Mouse (Mus musculus) ovary, postnatal 14 days (tissue): ENCODE measurements around the gene Mtx1.
A peak's percentile ranks its signal among the peaks of the same experiment; 100 is the strongest.
"Not testable (repeated sequence)": the region's sequence is repeated elsewhere in the genome, so short reads cannot be mapped to it uniquely, and the experiment has no call there.

ENCODE experiments used
- DNase-seq: peaks from one replicate; pipeline ENCODE4 v3.0.0; 2022; ENCODE audit warnings: low spot score

Gene Mtx1

DNA sequence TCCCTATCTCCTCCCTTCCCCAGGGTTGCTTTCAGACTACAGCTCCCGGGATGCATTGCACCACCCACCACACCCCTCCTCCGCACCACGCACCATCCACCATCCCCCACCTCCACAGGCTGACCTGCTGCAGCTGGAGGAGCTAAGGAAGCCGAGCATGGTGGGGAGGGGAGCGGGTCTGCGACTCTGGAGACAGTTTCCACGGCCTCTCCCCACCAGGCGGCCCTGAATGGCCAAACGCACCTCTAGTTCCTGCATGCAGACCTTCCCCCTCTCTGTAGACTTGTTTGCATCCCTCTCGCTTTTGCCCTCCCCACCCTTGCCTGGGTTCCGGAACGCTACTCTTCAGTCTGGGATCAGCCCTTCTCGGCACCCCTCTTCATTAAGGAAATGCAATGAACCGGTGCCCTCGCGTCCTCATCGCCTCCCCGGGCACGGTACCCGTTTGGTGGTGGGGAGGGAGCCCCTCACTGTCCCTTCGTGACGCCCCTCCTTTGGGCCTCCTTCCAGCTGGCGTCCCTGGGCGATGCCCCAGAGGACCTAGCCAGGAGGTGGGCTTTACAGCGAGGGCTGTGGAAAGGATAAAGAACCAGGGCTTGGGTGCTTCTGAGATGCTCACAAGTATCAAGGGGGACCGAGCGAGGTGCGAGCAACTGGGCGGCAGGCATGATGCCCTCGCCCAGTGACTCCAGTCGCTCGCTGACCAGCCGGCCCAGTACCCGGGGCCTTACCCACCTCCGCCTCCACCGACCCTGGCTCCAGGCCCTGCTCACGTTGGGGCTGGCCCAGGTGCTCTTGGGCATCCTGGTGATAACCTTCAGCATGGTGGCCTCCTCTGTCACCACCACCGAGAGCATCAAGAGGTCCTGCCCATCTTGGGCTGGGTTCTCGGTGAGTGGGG, 43.6 kb downstream of the Mtx1 start, which contains the start of gene Fam189b:
Gene Fam189b, plus strand, starts transcription at position 86 of the 901 bp plus-strand sequence.
- peak; percentile 78 for DNase-seq

DNA sequence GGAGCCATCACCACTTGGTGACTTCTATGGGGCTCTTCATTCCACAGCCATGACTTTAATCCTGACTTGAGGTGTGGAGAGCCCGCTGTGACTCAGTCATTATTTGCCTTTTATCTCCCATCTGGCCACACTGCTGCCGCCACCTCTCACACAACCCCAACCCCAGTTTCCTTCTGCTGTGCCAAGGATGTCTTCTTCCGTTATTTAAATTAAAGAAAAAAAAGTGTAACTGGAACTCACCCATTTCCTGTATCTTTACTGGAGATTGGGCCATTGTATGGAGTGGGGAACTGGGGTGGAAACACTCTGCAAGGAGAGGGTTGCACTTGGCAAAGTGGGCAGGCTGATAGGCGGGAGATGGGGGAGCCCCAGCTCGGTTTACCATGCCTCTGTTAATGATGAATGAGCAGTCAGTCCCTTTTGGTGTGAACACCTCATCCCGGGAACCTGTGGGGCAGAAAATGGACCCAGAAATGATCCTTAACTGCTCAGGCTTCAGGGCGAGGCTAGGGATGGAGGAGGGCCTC, 44.3 kb downstream of the Mtx1 start:
- no peak for DNase-seq

DNA sequence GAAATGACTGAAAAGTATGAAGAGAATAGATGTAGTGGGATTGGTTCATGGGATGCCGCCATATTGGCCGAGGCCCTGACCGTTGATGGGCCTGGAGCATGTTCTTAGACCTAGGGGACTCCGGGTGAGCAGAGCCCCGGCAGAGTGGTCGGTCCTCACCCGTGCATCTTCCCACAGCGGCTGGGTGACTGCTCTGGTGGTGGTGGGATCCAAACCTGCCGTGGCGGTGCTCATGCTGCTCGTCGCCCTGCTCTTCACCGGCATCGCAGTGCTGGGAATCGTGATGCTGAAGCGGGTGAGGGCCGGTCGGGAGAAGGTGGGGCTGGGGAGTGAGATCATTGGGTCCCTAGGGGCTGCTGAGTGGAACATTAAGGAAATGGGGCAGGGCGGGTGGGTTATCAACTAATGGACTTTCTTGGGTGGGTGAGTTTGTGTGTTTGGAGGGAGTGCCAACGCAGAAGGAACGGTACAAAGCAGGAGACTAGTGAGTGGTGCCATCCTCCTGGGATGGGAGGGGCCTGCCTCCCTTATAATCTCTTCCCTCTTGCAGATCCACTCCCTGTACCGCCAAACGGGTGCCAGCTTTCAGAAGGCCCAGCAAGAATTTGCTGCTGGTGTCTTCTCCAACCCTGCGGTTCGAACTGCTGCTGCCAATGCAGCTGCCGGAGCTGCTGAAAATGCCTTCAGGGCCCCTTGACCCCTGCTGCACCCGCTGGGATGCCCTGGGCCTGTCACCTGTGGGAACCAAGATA, 45.0 kb downstream of the Mtx1 start:
- no peak for DNase-seq

DNA sequence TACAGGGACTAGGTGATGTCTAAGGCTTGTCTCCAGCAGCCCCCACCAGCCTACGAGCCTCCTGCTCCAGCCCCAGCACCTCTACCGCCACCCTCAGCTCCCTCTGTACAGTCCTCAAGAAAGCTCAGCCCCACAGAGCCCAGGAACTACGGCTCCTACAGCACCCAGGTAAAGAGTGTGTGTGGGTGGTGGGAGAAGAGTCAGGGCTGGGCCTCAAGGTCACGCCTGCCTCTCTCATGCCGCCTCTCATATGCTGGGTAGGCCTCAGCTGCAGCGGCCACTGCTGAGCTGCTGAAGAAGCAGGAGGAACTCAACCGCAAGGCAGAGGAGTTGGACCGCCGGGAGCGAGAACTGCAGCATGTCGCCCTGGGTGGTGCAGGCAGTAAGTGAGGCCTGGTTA, 47.8 kb downstream of the Mtx1 start:
- DNase-seq: no peak

DNA sequence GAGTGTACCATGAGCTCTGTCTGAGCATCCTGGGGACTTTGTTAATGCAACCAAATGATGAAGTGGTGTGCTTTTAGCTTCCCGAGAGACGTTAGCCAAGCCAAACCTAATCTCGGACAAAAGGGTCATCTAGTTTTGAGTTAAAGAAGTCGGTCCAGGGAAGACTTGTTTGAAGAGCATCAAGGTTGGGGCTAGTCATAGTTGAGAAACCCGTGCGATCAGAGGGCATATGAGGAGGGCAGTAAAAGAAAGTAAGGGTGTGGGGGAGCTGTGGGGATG, 48.8 kb downstream of the Mtx1 start:
- DNase-seq: no peak

DNA sequence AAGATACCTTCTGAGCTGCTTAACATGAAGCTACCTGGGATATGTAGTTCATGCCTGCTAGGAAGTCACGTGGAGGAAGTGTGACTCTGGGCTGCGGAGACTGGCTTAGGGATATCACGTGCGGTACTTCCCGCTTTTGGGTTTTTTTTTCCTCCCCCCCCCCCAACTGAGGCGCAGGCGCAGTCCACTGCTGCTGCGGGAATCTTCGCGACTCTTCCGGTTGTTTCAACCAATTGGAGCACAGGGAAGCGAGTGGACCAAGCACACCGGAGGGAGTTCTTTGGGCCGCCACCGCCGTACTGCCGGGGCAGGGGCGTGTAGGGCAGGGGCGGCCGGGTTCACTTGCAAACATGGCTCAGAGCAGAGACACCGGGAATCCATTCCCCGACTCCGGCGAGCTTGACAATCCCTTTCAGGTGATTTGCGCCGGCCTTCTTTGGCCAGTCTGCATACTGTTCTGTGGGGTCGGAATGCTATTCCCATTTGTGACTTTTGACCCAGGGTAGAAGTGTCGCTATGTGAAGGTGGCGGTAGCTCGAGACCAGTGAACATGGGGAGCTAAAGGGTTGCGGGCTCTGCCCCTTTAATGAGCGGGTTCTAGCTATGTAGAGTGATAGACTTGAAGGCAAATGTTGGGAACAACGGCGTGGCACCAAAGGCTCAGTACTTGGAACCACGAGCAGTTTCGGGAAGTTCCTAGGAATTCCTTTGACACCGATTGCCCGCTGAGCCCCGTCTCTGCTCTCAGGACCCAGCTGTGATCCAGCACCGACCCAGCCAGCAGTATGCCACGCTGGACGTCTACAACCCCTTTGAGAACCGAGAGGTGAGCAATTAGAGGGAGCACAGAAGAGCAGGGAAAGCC, 49.4 kb downstream of the Mtx1 start, which contains the start of gene Scamp3:
Gene Scamp3, plus strand, starts transcription at position 232 of the 865 bp plus-strand sequence.
- peak; percentile 69 for DNase-seq

DNA sequence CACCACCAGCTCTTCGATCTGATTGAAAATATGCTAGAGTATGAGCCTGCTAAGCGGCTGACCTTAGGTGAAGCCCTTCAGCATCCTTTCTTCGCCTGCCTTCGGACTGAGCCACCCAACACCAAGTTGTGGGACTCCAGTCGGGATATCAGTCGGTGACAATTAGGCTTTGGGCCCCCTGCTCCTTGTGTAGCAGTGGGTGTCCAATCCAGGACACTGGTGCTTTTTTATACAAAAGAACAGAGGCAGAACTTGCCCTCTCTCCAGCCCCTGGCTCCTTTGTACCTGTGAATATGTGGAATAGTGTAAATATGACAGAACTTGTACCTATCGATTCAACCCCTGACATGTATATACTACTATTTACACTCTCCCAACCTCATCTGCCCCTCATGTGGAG, 50.5 kb downstream of the Mtx1 start:
- DNase-seq: no peak

DNA sequence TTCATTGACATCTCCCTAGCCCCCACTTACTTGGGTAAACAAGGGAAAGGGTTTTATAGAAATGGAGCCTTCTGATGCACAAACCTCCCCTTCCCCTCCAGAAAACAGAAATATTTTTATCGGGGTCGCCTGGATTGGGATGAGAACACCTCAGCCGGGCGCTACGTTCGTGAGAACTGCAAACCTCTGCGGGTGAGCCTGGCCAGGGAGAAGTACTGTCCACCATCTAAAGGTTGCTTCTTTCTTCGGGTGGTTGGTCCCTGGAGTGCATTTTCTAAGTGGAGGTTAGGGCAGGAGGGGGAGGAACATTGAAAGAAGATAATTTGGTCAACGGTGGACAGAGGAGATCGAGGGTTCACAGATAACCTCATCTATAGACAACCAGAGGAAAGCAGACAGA, 51.3 kb downstream of the Mtx1 start:
- no peak for DNase-seq

DNA sequence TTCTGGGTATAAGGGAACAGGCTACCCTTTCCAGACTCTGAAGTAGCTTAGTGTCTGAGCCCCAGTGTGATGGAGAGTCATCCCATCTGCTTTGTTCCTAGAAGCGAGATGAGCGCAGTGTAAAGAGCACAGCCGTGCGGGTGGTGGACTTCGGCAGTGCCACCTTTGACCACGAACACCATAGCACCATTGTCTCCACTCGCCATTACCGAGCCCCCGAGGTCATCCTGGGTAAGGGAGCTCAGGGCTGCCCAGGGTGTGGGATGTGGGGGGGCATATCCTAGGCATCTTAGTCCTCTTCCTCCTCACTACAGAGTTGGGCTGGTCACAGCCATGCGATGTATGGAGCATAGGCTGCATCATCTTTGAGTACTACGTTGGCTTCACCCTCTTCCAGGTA, 52.0 kb downstream of the Mtx1 start:
- no peak for DNase-seq

DNA sequence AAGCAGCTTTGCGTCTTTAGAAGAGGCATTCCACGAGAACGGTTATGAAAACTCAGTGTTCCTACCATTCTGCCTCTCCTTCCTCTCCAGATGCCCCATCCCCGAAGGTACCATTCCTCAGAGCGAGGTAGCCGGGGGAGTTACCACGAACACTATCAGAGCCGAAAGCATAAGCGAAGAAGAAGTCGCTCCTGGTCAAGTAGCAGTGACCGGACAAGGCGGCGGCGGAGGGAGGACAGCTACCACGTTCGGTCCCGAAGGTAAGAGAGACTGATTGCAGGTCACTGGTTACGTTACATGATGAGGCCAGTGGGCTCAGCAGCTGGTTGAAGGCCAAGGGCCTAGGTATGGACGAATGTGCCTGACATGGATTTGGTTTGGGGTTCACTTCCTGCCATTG, 59.9 kb downstream of the Mtx1 start:
- DNase-seq: no peak

DNA sequence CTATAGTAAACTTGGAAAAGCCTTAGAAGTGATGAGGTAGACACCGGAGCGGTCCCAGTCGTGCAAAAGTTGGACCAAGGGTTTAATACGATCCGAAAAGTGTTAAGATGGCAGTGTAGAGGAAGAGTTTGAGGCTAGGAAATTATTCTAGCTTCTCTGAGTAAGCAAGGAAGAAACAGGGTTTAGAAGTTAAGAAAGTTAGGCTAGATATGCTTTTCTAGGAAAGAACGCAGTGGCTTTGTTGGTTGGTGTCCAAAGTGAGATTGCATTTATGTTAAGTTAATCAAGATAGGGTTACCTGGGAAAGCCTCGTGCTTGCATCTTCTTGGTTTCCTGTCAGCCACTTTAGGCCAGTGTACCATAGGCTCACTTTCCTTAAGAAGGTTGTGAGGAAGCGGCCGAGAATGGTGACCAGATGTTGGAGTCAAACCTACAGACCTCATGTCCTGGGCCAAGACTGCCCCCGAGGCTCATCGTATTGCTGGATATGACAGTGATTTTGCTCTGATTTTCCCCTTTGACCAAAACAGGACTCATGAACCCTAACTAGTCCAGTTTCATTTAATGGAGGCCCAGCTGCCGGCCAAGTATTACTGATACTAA, 61.5 kb downstream of the Mtx1 start:
- no peak for DNase-seq

DNA sequence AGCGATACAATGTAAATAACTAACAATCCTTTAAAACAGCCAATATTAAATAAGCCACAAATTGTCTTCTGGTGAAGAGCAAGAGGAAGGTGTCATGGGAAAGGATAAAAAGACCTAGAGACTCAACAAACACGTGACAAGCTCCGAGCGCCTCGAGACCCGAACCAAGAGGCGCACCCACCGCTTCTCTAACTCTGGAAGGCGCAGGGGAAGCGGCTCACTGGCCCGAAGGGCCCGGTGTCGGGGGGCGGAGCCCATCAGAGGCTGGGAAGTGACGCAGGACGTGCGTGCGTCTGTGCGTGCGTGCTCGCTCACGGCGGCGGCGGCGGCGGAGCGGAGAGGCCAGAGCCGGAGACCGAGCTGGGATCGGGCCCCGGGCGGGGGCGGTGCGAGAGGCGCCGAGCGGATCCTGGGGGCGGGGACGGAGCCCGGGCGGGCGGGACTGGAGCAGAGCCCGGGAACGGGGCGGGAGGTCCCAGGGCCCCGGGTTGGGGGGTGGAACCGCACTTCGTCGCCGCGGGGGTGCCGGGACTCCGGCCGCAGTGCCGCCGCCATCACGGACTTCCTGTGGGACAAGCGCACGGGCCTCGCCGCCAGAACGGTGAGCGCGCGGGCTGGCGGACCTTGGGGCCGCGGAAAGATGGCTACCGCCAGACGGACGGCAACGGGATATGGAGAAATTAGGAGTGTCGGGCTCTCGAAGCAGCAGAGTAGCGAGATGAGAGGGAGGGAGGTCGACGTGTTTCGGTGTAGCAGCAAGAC, 62.2 kb downstream of the Mtx1 start, which contains the start of gene Clk2:
Gene Clk2, plus strand, starts transcription at position 290 of the 762 bp plus-strand sequence.
- peak; percentile 88 for DNase-seq

DNA sequence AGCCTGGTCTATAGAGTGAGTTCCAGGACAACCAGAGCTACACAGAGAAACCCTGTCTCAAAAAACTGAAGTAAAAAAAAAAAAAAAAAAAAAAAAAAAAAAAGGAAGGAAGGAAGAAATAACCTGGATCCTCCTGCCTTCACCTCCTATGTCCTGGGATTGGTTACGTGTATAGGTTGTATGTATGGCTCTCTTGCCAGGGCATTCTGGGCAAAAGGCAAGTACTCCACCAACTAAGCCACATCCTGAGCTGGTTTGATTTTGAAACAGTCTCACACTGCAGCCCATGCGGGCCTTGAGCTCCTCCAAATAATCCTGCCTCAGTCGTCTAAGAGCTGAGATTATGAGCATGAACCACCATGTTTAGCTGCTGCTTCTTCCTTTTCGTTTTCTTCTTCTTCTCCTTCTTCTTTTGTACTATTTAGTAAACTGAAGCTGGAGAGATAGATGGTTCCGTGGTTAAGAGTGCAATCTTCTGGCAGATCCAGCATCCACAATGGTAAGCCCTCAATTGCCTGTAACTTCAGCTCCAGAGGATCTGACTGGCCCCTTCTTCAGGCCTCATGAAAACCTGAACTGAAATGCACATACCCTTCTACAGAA, 63.1 kb downstream of the Mtx1 start:
- no peak for DNase-seq

DNA sequence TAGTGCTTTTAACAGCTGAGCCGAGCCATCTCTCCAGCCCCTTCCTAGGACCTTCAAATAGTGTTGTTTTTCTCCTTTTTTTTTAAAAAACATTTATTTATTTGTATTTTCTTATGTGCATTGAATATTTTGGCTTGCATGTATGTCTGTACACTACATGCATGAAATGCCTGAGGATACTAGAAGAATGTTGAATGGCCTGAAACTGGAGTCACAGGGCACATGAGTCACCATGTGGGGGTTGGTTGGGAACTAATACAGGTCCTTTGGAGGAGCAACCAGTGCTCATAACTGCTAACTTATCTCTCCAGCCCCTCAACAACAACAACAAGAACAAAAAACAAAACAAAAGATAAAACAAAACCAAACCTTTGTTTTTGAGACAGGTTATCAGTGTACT, 63.8 kb downstream of the Mtx1 start:
- DNase-seq: no peak

DNA sequence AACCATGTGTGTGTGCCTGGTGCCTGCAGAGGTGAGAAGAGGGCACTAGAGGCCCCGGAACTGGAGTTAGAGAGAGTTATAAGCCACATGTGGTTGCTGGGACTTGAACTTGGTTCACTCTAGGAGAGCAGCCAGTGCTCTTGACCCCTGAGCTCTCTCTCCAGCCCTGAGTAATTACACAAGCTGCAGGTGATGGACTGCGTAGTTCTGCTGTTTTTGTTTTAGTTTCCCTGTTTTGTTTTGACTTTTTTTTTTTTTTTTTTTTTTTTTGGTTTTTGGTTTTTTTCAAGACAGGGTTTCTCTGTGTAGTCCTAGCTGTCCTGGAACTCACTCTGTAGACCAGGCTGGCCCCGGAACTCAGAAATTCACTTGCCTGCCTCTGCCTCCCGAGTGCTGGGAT, 65.1 kb downstream of the Mtx1 start:
- no peak for DNase-seq

DNA sequence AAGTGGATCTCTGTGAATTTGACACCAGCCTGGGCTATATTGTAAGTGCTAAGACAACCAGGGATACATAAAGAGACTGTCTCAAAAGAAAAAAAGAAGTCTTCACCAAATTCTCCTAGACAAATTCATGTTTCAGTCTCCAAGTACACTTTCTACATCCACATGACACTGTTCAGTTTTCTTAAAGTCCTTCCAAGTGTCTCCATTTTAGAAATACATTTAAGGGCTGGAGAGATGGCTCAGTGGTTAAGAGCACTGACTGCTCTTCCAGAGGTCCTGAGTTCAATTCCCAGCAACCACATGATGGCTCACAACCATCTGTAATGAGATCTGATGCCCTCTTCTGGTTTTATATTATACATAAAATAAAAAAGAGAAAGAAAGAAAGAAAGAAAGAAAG, 65.7 kb downstream of the Mtx1 start:
- not testable (repeated sequence) for DNase-seq

DNA sequence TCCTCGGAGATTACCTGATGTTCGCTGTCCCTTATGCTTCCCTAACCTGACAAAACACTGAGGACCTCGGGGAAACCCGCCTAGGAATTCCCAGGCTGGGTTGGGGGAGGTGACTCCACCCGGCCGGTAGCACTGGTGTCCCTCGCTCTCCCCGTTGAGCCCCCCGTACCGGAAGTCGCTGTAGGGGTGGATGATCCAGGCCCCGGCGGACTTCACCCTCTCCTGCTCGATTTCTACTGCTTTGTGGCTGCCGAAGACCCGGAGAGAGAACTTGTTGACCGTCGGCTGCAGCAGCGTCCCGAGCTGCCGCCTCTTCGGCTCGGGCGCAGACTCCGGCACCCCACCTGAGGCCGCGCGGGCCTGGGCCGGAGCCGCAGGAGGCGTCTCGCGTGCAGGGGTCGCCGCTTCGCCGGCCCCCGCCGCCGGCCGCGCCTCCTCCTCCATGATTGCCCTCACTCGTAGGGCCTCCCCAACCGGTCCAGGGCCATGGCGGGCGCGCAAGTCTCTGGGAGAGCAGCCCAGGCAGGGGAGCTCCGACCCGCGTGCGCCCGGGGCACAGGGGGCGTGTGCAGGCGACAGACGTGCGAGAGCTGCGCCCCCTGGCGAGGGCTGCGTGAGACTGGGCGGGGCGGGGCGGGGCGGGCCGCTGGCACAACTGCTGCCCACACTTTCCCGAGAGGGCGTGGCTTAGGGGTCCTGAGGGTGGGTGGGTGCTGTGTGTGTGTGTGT, 67.1 kb downstream of the Mtx1 start, which contains the start of gene Hcn3:
Gene Hcn3, minus strand, starts transcription at position 581 of the 729 bp plus-strand sequence.
- DNase-seq: peak; percentile 55

DNA sequence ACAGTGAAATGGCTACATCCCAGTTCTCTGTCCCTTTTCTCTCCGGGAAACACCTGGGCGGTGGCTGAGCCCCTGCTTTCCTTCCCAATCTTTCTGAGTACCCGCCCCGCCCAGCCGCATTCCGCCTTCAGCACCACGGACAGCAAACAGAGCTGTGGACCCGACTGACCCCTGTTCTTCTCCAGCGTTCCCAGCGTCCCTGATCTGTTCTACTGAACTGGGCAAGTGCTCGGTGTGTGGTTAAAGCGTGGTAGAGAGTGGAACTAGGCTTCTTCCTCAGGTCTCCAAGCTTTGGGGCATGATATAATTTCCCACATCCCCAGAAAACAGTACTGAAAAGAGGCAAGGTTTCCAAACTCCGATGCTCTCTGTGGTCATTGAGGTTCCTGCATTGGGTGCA, 67.7 kb downstream of the Mtx1 start:
- DNase-seq: peak; percentile 58
